Mouse (Mus musculus) kidney, adult 10 weeks (tissue): ENCODE measurements around the gene Rxylt1. TPM values are rescaled to one million over a fixed set of nuclear protein-coding genes. Genes with fewer than 3 reads are reported as not detected.

ENCODE experiments used
- polyA plus RNA-seq: library from polyadenylated mRNA; stranded (reverse); fragments of 350-450 nt; fragmentation: Illumina TruSeq; extraction: RNeasy Lipid Tissue Mini Kit (QIAGEN cat#74804); gene quantifications from one replicate; pipeline ENCODE4 v1.2.3, GENCODE M21; 2014; ENCODE audit warnings: low read depth, low replicate concordance

The Rxylt1 gene
- 115 TPM for polyA plus RNA-seq

GRCm38 (mm10) chr10:122096980-122097844 lies at the start of gene Rxylt1:
TSS of gene Rxylt1 (minus strand) at chr10:122097371.

GRCm38 (mm10) chr10:122046904-122047726 lies 50.1 kb downstream of the Rxylt1 start, which contains the start of gene Srgap1:
TSS of gene Srgap1 (minus strand) at chr10:122047315.

Other genes starting within 250 kb of the Rxylt1 start
- 2.7 TPM for gene Srgap1, start 50.1 kb downstream of the Rxylt1 start, polyA plus RNA-seq